ENCODE assay signal across 17 mouse cellular contexts in genomic region chr9:58035519-58035918, GRCm38 (mm10). TPM values are rescaled to one million over a fixed set of nuclear protein-coding genes. Genes with fewer than 3 reads are reported as not detected.
A peak's percentile ranks its signal among the peaks of the same experiment; 100 is the strongest.
DNase-seq lines count a peak whose midpoint lies in the region; ATAC-seq and TF ChIP-seq lines count a peak whose summit lies in the region.
"Had no signal": no experiment of that assay in that cellular context is flagged by ENCODE, and none has a peak within 500 bp of the region (broad histone marks: within the 10 kb centered on the region; RNA-seq: fewer than 3 reads in every experiment).

No protein-coding gene starts in this region.

- H3K9me3 ChIP-seq in forebrain, embryonic 14.5 days (replicated peaks; ENCODE audit: control insufficient read depth, low read length): no peaks in the 10 kb centered on the region
- H3K9me3 ChIP-seq: heart, embryonic 13.5 days; limb, embryonic 15.5 days had no signal

- peaks cover 8% of the 10 kb centered on the region for H3K4me1 ChIP-seq in forebrain, embryonic 14.5 days (ENCODE audit: control insufficient read depth, insufficient read depth, low read length)
- H3K4me1 ChIP-seq: heart, embryonic 13.5 days had no signal

- H3K9ac ChIP-seq in forebrain, embryonic 14.5 days (ENCODE audit: low read length): no peak overlapping the region
- H3K9ac ChIP-seq: heart, embryonic 13.5 days; limb, embryonic 15.5 days had no signal

- peak; percentile 42 for ATAC-seq in forebrain, embryonic 14.5 days

- H3K4me2 ChIP-seq in forebrain, embryonic 14.5 days (ENCODE audit: low read length): no peak overlapping the region
- H3K4me2 ChIP-seq: heart, embryonic 13.5 days; limb, embryonic 15.5 days had no signal

- intact Hi-C loops in left cerebral cortex, postnatal 36 days (cut with DNase I): loop anchor here (5.0 kb wide), 1 partner anchor 247 kb away; no protein-coding TSS in a partner anchor

- no peak overlapping the region for H3K4me3 ChIP-seq in forebrain, embryonic 14.5 days (ENCODE audit: low read depth, low read length)
- no peak overlapping the region for H3K4me3 ChIP-seq in layer of hippocampus, adult 2 months
- H3K4me3 ChIP-seq: heart, embryonic 13.5 days; limb, embryonic 15.5 days had no signal

- peak; percentile 52 to 66 for DNase-seq in frontal cortex, adult 2 months (ENCODE audit: extremely low spot score in 1 of 2, low spot score in 1 of 2)
- DNase-seq in frontal cortex, postnatal 10 days (ENCODE audit: low spot score in 2 of 2): no peak
- peak; percentile 75 for DNase-seq in forebrain, embryonic 14.5 days (ENCODE audit: low spot score)
- peak; percentile 60 for DNase-seq in layer of hippocampus, adult 2 months (ENCODE audit: low spot score in 2 of 2)
- peak; percentile 69 to 73 for DNase-seq in left cerebral cortex, postnatal 36 days (ENCODE audit: low spot score in 2 of 2)
- DNase-seq in kidney, postnatal 14 days: no peak
- DNase-seq in ovary, postnatal 14 days (ENCODE audit: low spot score): no peak
- no peak for DNase-seq in spleen, adult 18-20 months
- DNase-seq: cerebellum, adult 11 months; kidney, adult 11 months; kidney, postnatal 25 days; lung, adult 18-20 months had no signal

- no peaks in the 10 kb centered on the region for H3K27me3 ChIP-seq in forebrain, embryonic 14.5 days (replicated peaks; ENCODE audit: control insufficient read depth, insufficient read depth, low read length)

- H3K36me3 ChIP-seq in forebrain, embryonic 14.5 days (ENCODE audit: control insufficient read depth, insufficient read depth, low read length): no peaks in the 10 kb centered on the region
- H3K36me3 ChIP-seq: heart, embryonic 13.5 days; limb, embryonic 15.5 days had no signal

- no peak for TF ChIP-seq CTCF in layer of hippocampus, adult 2 months (conservative IDR thresholded peaks at IDR 0.05)

- H3K27ac ChIP-seq in forebrain, embryonic 14.5 days (ENCODE audit: low read depth, low read length): no peak overlapping the region
- no peak overlapping the region for H3K27ac ChIP-seq in layer of hippocampus, adult 2 months
- H3K27ac ChIP-seq: heart, embryonic 13.5 days; limb, embryonic 15.5 days had no signal

- 66% methylated on average over 2 of the region's 2 CpGs for WGBS in forebrain, embryonic 14.5 days

RNA-seq across cellular contexts. Expression of gene Stra6, which starts 28.1 kb away (rescaled TPM):
- 5.7 and 7.6 TPM in 2 replicates for polyA plus RNA-seq in frontal cortex, adult 2 months (2012; rRNA removed)
- polyA plus RNA-seq in forebrain, embryonic 14.5 days (2014; fragmentation: Nextera tagmentation; extraction: Ambion mirVana): 9.9 and 11.1 TPM in 2 replicates
- total RNA-seq in layer of hippocampus, adult 2 months (2021): 10 to 100 TPM; 17.1 to 17.7 TPM
- total RNA-seq in left cerebral cortex, postnatal 36 days (2021): 1 to 10 TPM; 5.6 to 7.3 TPM
- total RNA-seq: hematopoietic stem cell, adult 5-6 weeks; megakaryocyte progenitor cell, adult 5-6 weeks; MEL had no signal

RNA-seq across cellular contexts. Expression of gene Cyp11a1, which starts 29.3 kb away (rescaled TPM):
- 5.5 and 6.1 TPM in 2 replicates for polyA plus RNA-seq in frontal cortex, adult 2 months (2012; rRNA removed)
- polyA plus RNA-seq in forebrain, embryonic 14.5 days (2014; fragmentation: Nextera tagmentation; extraction: Ambion mirVana): 0.15 and 0.54 TPM in 2 replicates
- total RNA-seq in layer of hippocampus, adult 2 months (2021): 1 to 10 TPM in 1 of 2 experiments, under 1 TPM in 1; 0.79 to 1.7 TPM
- total RNA-seq in left cerebral cortex, postnatal 36 days (2021): 1 to 10 TPM; 3.9 to 5.6 TPM
- total RNA-seq: MEL had no signal

Comparison
In these comparisons a context has a peak if more than half of its experiments do, and no peak if none do; other contexts are left out.
1. DNase-seq: peak in frontal cortex, adult 2 months (2 of 2), forebrain, embryonic 14.5 days (single experiment), layer of hippocampus, adult 2 months (2 of 2) and left cerebral cortex, postnatal 36 days (2 of 2); none in frontal cortex, postnatal 10 days (0 of 2), kidney, postnatal 14 days (single experiment), ovary, postnatal 14 days (single experiment) and spleen, adult 18-20 months (0 of 2).